Mouse (Mus musculus) frontal cortex, postnatal 36 days (tissue): ENCODE data around the gene Sptan1.
"Not testable (repeated sequence)": the region's sequence is repeated elsewhere in the genome, so short reads cannot be mapped to it uniquely, and the experiment has no call there.

Source experiments
- DNase-seq, 2 experiments: peaks; one replicate each; pipeline ENCODE4 v3.0.0; 2022; ENCODE audit warnings: low spot score in 2 of 2

Sptan1 gene

DNA sequence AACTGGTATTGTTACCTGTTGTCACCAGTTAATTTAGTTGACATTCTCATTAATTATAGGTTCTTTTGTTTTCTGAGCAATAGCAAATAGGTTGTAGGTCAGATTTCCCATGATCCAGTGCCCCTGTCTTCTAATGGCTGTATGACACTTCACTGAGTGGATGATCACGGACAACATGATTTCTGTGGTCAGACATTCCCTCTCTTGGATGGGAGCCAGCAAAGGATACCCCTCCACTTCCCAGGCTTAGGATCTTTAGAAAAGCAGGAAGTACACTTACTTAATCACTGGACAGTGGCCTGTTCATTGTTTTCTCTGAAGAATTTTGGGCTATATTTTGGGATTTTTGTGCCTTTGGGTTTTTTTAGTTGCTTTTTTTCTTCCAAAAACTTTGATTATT, 43.7 kb downstream of the Sptan1 start:
- no peak for DNase-seq

DNA sequence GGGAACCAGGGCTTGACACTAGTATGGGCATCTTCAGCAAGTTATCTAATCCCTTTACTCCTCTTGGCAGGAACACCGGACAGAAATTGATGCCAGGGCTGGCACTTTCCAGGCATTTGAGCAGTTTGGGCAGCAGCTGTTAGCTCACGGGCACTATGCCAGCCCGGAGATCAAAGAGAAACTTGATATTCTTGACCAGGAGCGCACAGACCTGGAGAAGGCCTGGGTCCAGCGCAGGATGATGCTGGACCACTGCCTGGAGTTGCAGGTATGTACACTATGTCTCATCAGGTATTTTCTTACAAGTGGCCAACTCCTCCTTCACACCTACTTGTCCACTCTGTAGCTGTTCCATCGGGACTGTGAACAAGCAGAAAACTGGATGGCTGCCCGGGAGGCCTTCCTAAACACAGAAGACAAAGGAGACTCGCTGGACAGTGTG, 45.5 kb downstream of the Sptan1 start:
- peak; percentile 30 to 49 for DNase-seq

DNA sequence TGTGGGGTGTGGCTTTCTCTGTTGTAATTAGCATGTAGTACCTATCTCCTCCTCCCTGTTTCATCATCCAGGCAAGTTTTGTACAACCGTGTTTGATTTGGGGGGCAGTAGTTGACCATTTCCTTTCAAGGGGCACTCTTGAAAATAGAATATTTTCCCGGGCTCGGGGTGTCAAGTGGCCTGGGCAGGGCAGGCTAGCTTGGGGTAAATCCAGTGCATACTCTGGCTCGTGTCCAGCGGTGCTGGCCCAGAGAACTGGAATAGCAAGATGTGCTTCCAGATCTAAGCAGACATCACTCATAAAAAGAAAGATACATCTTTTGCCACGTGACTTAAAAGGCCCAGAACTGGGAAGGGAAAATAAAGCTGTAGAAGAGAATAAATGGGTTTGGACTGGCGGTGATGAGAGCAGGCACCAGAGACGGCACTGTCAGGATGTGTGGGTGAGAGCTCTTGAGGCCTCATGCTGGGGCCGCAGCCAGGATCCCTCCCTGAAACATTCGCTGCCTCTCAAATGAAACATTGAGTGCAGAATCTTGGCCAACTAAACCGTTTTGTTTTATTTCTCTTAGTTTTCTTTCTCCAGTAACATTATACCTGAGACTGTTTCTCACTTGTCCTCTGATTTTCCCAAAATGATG, 49.1 kb downstream of the Sptan1 start:
- no peak for DNase-seq

DNA sequence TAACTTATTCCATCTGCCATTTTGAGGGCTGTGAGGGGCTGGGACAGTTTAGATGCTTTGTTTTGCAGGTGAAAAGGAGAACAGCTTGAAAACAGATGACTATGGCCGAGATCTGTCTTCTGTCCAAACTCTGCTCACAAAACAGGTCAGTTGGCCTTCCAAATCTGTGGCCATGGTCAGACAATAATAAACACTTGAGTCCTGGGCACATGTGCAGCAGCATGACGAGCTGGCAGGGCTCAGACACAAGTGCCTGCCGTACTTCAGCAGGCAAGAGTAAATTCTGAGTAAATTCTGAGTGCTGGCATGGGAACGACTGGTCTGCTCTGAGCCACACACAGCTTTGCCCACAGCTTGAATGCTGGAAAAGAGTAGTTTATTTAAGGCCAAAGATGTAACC, 60.1 kb downstream of the Sptan1 start:
- DNase-seq = no peak

DNA sequence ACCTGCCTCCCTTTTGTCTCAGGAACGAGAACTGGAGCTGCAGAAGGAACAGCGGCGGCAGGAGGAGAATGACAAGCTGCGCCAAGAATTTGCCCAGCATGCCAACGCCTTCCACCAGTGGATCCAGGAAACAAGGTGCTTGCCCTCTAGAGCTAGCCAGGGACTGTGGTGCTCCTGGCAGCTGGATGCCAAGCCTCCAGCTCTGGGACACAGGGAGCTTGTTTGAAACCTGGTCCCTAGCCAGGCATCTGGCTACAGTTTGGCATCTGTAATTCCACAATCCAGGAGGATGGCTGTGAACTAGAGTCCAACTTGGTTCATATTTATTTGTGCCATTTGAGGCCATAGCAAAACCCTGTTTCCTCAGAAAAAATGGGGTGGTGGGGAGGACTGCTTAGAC, 61.6 kb downstream of the Sptan1 start:
- no peak for DNase-seq

GRCm38 (mm10) chr2:30032244-30032846, 67.0 kb downstream of the Sptan1 start:
- peak; percentile 20 for DNase-seq

DNA sequence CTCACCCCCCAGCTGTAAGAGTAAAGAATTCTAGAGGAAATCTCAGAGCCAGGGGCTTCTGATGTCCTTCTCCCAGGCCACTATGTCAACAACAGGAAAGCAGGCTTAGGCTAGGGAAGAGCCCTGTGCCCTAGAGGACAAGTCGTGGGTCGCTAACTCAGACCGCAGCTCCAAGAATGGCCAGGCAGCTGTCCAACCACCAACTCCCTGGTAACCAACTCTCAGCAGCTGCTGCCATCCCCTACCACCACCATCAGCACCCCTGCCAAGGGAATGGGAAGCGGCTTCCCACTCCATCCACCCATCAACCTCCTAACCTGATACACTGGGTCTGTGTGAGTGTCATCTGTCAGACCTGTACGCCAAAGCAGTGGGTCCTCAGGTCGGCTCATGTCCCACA, 67.6 kb downstream of the Sptan1 start:
- DNase-seq = peak in 1 of 2 experiments; percentile 23

DNA sequence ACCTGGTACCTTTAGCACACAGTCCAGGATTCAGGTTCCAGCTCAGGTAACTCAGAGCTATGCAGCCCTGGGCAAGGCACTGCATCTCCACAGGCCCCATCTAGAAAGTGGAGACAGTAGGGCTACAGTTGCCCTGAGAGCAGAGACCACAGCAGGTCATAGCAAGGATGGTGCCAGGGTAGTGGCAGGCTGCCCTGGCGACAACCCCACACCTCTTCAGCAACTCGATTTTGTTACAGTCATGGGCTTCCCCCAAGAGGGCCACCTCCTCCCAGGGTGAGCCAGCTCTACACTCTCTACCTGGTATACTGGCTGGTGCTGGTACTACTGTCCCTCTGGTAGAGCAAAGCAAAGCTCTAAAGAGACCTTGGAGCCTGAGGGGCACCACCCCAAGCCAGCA, 72.4 kb downstream of the Sptan1 start:
- DNase-seq = no peak

DNA sequence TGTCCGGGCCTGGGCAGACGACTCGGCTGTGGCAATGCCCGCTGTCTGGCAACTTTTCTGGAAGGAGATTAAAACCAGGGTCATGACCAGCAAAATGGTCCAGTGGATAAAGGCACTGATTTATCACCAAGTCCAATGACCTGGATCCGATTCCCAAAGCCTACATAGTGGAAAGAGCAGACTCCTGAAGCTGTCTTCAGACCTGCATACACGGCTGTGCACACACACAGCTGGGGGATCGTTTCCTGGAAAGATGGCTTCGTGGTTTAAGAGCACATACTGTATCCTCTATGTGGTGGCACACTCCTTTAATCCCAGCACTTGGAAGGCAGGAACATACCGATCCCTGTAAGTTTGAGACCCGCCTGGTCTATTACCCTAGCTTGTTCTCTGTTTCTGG, 73.0 kb downstream of the Sptan1 start:
- DNase-seq = no peak

DNA sequence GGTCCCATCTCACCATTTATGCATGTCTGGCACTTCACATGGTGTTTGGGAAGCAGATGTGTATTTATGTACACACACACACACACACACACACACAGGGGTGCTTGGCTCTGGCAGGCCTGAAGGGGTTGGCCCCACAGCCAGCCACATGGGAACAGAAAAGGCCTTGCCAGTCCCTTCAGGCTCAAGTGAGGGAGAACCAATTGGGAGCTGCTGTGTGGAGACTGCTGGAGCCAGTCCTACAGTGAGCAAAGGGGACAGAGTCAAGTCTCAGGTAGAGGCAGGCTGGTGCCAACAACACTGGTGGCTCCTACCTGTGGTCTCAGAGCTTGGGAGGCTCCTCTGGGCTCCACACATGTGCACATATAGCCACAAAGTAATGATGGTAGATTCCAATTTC, 74.3 kb downstream of the Sptan1 start:
- no peak for DNase-seq

GRCm38 (mm10) chr2:30042445-30042844, 77.1 kb downstream of the Sptan1 start:
- peak; percentile 66 to 76 for DNase-seq

DNA sequence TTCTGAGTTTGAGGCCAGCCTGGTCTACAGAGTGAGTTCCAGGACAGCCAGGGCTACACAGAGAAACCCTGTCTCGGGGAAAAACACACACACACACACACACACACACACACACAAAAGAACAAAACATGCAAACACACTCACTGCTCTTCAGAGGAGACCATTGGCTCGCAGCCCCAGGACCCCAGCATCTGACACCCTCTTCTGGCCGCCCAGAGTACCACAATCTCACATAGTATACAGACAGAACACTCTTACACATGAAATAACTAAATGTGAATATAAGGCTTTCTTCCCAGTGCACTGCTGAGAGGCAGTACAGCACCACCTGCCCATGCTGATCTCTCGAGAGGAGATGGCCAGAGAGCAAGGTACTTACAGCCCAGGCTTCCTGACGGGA, 79.2 kb downstream of the Sptan1 start:
- DNase-seq = no peak

GRCm38 (mm10) chr2:30047127-30047526, 81.8 kb downstream of the Sptan1 start:
- no peak for DNase-seq

GRCm38 (mm10) chr2:30048101-30048501, 82.7 kb downstream of the Sptan1 start:
- no peak for DNase-seq

- peak; percentile 98 for DNase-seq
Observed at GRCm38 (mm10) chr2:30048699-30049388, 83.5 kb downstream of the Sptan1 start, which contains the start of gene Wdr34. TSS of gene Wdr34 (minus strand) at chr2:30048881.

- no peak for DNase-seq
Observed at GRCm38 (mm10) chr2:30049831-30050230, 84.5 kb downstream of the Sptan1 start.

DNA sequence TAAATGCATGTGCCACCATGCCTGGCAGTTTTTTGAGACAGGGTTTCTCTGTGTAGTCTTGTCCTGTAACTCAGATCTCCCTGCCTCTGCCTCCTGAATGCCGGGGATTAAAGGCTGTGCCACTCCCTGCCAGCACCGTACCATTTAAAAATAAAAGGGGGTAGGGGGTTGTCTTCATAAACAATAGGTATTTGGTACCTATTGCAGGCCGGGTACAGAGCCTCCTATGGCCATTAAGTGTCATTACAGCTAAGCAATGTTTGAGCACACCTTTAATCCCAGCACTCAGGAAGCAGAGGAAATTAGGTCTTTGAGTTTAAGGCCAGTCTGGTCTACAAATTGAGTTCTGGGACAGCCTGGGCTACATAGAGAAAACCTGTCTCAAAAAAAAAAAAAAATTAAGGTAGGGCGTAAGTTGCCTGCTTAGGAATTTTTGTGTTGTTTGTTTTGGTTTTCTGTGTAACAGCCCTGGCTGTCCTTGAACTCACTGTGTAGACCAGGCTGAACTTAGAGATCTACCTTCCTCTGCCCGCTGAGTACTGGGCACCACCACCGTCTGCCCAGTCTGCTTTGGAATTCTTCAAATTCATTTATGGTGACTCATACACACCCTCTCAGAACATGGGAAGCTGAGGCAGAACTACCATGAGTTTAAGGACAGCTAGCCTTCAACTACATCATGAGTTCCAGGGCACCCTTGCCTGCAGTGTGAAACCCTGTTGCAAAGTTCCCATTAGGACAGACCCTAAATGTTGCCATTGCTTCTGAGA, 86.8 kb downstream of the Sptan1 start:
- no peak for DNase-seq

GRCm38 (mm10) chr2:30055310-30055709, 90.0 kb downstream of the Sptan1 start:
- not testable (repeated sequence) for DNase-seq

DNA sequence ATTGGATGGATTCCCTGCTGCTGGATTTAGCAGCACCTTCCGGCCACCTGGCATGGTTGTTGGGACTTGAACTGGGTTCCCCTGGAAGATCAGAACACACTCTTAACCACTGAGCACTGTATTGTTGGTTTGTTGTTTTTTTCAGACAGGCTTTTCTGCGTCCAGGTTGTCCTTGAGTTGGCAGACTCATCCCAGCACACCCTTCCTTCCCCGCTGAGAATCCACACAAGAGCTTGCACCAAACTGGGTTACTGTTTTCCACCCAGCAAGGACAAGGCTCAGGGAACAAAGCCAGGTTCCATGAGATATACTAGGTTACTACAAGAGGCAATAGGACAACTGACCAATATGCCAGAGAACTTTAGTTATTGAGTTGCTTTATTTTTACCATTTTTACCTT, 91.4 kb downstream of the Sptan1 start:
- no peak for DNase-seq

- no peak for DNase-seq
Observed at GRCm38 (mm10) chr2:30057223-30057904, 92.0 kb downstream of the Sptan1 start, which contains the start of gene Set. TSS of gene Set (plus strand) at chr2:30057378.

- no peak for DNase-seq
Observed at GRCm38 (mm10) chr2:30058418-30058817, 93.1 kb downstream of the Sptan1 start.
